Mouse (Mus musculus) neural tube, embryonic 13.5 days (tissue): Measurements from ENCODE around the gene Tac4. TPM values are rescaled to one million over a fixed set of nuclear protein-coding genes. Genes with fewer than 3 reads are reported as not detected.

Experiments used
- ATAC-seq: fragments of 200-750 bp; cut with Nextera tagmentation; 2 replicates; pipeline ENCODE4 v1.8.0; 2017; ENCODE audit warnings: low read depth, mild to moderate bottlenecking, moderate TSS enrichment, moderate library complexity
- H3K27ac ChIP-seq: fragments of 300-500 bp; sonication (generic); replicated peaks from 2 replicates; pipeline ENCODE4 v1.5.1; 2015; ENCODE audit warnings: moderate library complexity, mild to moderate bottlenecking, inconsistent platforms
- H3K27me3 ChIP-seq: fragments of 300-500 bp; sonication (generic); 2 replicates; pipeline ENCODE4 v1.6.1; 2015; ENCODE audit warnings: mild to moderate bottlenecking, inconsistent platforms
- H3K36me3 ChIP-seq: fragments of 300-500 bp; sonication (generic); 2 replicates; pipeline ENCODE4 v1.6.1; 2015; ENCODE audit warnings: mild to moderate bottlenecking, inconsistent platforms
- H3K4me1 ChIP-seq: fragments of 300-500 bp; sonication (generic); replicated peaks from 2 replicates; pipeline ENCODE4 v1.6.1; 2015; ENCODE audit warnings: inconsistent platforms
- H3K4me2 ChIP-seq: fragments of 300-500 bp; sonication (generic); 2 replicates; pipeline ENCODE4 v1.6.1; 2015; ENCODE audit warnings: inconsistent platforms, mild to moderate bottlenecking, moderate library complexity
- H3K4me3 ChIP-seq: fragments of 300-500 bp; sonication (generic); 2 replicates; pipeline ENCODE4 v1.5.1; 2015; ENCODE audit warnings: mild to moderate bottlenecking, inconsistent platforms
- H3K9ac ChIP-seq: fragments of 300-500 bp; sonication (generic); 2 replicates; pipeline ENCODE4 v1.6.1; 2015; ENCODE audit warnings: moderate library complexity, mild to moderate bottlenecking, inconsistent platforms
- H3K9me3 ChIP-seq: fragments of 300-500 bp; sonication (generic); 2 replicates; pipeline ENCODE4 v1.6.1; 2016; ENCODE audit warnings: inconsistent platforms
- WGBS: fragments of 180-500 bp; shearing (Covaris S2); methylation state at CpG from one replicate; pipeline ENCODE4 v1.1.7; 2015; 5-methylcytosine and 5-hydroxymethylcytosine counted together
- polyA plus RNA-seq: library from polyadenylated mRNA; unstranded; fragments of >200 nt; fragmentation: Nextera tagmentation; extraction: Ambion mirVana; gene quantifications from 2 replicates; pipeline ENCODE4 v1.2.1, GENCODE M21; 2015

Tac4 gene
- polyA plus RNA-seq, 1 experiment from 2014 or later, result 0.15 TPM

GRCm38 (mm10) chr11:95264455-95265013, 3.2 kb downstream of the Tac4 start:
- H3K4me3 ChIP-seq, result no peak overlapping the region
- peaks cover 22% of the 10 kb centered on the region for H3K4me1 ChIP-seq
- H3K9me3 ChIP-seq, result no peaks in the 10 kb centered on the region
- H3K36me3 ChIP-seq, result peaks cover 5% of the 10 kb centered on the region; the same call in 1 of the 2 replicates
- H3K27ac ChIP-seq, result no peak overlapping the region
- no peak overlapping the region for H3K9ac ChIP-seq
- no peaks in the 10 kb centered on the region for H3K27me3 ChIP-seq
- no peak for ATAC-seq
- no peak overlapping the region for H3K4me2 ChIP-seq
- 79% methylated on average over 4 of the region's 4 CpGs for WGBS

- ATAC-seq, result no peak
- Histone ChIP-seq H3K36me3 (peaks cover 24% of the 10 kb centered on the region), H3K4me1 (peaks cover 20% of the 10 kb centered on the region), H3K4me2 (no peak overlapping the region), H3K27me3 (no peaks in the 10 kb centered on the region), H3K4me3 (no peak overlapping the region), H3K9me3 (no peaks in the 10 kb centered on the region), H3K27ac (no peak overlapping the region), H3K9ac (no peak overlapping the region)
- WGBS, result 53% methylated on average over 6 of the region's 6 CpGs
Observed at GRCm38 (mm10) chr11:95266540-95267245, 5.4 kb downstream of the Tac4 start.

- H3K9ac ChIP-seq, result no peak overlapping the region
- no peak overlapping the region for H3K27ac ChIP-seq
- H3K36me3 ChIP-seq, result peaks cover 93% of the 10 kb centered on the region
Observed at GRCm38 (mm10) chr11:95273661-95274060, 12.3 kb downstream of the Tac4 start.

DNA sequence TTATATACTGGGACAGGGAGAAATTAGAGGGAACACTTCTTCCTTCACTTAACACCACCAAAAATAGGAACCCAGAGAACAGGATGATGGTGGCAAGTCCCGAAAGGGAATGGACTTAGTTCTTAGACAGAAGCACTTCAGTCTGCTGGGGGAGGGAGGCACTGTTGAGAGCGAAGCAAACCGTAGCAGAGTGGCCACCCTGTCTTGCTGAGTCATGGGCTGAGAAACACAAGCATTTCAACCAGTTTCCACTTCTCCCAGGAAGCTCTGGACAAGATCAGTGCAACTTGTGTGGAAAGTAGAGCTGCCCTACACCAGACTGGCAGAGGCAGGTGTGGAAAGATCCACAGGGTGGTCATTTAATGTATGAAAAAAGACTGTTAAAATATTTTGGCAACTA, 13.3 kb downstream of the Tac4 start:
- WGBS, result 87% methylated on average over 3 of the region's 3 CpGs
- H3K9ac ChIP-seq, result no peak overlapping the region
- ATAC-seq, result no peak
- peaks cover 97% of the 10 kb centered on the region for H3K36me3 ChIP-seq
- H3K4me3 ChIP-seq, result no peak overlapping the region
- H3K9me3 ChIP-seq, result no peaks in the 10 kb centered on the region
- no peak overlapping the region for H3K4me2 ChIP-seq
- H3K27ac ChIP-seq, result no peak overlapping the region
- no peaks in the 10 kb centered on the region for H3K4me1 ChIP-seq
- H3K27me3 ChIP-seq, result no peaks in the 10 kb centered on the region

More at GRCm38 (mm10) chr11:95273661-95274060, 12.3 kb downstream of the Tac4 start:
- no peak overlapping the region for H3K4me3 ChIP-seq
- H3K4me1 ChIP-seq, result no peaks in the 10 kb centered on the region
- H3K27me3 ChIP-seq, result no peaks in the 10 kb centered on the region
- no peaks in the 10 kb centered on the region for H3K9me3 ChIP-seq
- ATAC-seq, result no peak
- no peak overlapping the region for H3K4me2 ChIP-seq
- 93% methylated on average over 5 of the region's 5 CpGs for WGBS

DNA sequence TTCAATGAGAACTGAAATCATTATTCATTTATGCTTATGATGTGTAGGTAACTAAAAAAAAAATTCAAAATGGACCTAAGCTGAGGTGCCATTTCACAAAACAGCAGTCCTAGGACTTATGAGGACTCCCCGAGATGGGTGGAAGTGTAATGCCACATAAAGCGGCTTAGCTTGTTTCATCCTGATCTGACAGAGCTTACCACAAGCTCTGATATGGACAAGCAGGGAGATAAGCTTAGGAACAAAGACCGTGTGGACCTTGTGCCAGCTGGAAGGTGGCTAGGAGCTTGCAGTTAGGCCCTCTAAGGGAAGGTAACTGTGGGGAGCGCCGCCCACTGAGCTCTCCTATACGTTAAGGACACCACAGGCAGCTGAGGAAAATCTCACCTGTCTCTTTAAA, 14.7 kb downstream of the Tac4 start:
- H3K4me3 ChIP-seq, result no peak overlapping the region
- H3K36me3 ChIP-seq, result peaks cover 99% of the 10 kb centered on the region
- no peak for ATAC-seq
- no peak overlapping the region for H3K27ac ChIP-seq
- no peak overlapping the region for H3K9ac ChIP-seq
- no peaks in the 10 kb centered on the region for H3K27me3 ChIP-seq
- H3K4me1 ChIP-seq, result no peaks in the 10 kb centered on the region
- H3K4me2 ChIP-seq, result no peak overlapping the region
- no peaks in the 10 kb centered on the region for H3K9me3 ChIP-seq
- WGBS, result 93% methylated on average over 6 of the region's 6 CpGs

DNA sequence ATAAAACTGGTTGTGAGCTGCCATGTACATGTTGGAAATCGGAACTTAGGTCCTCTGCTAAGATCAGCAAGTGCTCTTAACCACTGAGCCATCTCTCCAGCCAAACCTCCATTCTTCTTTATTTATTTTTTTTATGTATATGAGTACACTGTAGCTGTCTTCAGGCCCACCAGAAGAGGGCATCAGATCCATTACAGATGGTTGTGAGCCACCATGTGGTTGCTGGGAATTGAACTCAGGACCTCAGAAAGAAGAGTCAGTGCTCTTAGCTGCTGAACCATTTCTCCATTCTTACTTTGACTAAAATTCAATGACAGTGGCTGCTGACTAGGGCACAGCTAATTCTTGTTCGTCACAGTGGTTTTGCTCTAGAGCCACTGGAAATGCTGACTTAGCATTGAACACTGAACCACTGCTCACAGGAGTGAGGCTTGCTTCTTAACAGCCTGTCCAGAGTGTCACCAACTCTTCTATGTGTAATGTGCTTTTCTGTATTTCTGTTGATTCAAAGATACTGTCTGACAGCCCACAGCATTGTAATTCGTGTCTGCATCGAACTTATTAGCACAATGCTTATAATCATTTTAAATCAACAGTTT, 17.8 kb downstream of the Tac4 start:
- Histone ChIP-seq H3K27ac (no peak overlapping the region), H3K9ac (no peak overlapping the region), H3K36me3 (peaks cover 98% of the 10 kb centered on the region), H3K4me1 (no peaks in the 10 kb centered on the region), H3K27me3 (no peaks in the 10 kb centered on the region), H3K4me2 (no peak overlapping the region), H3K9me3 (no peaks in the 10 kb centered on the region), H3K4me3 (no peak overlapping the region)
- WGBS, result 90% methylated on average over 4 of the region's 4 CpGs
- ATAC-seq, result no peak

DNA sequence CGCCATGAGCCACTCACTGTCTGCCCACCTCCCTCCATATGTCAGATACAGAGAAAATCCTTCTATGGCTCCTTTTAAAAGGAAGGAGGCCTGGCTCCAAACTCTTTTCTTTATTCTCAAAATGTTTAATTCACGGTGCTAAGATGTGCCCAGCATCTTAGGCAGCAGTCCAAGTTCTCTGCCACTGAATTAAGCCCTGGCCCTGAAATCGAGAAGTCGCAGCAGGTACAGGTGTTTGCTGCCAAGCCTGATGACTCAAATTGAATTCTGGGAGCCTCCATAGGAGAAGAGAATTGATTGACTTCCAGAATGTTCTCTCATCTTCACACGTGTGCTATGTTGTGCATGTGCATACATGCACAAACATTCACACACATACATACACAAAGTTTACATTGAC, 21.0 kb downstream of the Tac4 start:
- Histone ChIP-seq H3K9ac (no peak overlapping the region), H3K27me3 (no peaks in the 10 kb centered on the region), H3K4me2 (no peak overlapping the region), H3K27ac (no peak overlapping the region), H3K9me3 (no peaks in the 10 kb centered on the region), H3K4me3 (no peak overlapping the region), H3K4me1 (no peaks in the 10 kb centered on the region), H3K36me3 (peaks cover 96% of the 10 kb centered on the region)
- 95% methylated on average over 5 of the region's 5 CpGs for WGBS
- ATAC-seq, result no peak

GRCm38 (mm10) chr11:95291998-95292397, 30.7 kb downstream of the Tac4 start:
- Histone ChIP-seq H3K4me3 (no peak overlapping the region), H3K36me3 (peaks cover 87% of the 10 kb centered on the region), H3K4me1 (no peaks in the 10 kb centered on the region), H3K9me3 (no peaks in the 10 kb centered on the region), H3K4me2 (no peak overlapping the region), H3K27ac (no peak overlapping the region), H3K9ac (no peak overlapping the region), H3K27me3 (no peaks in the 10 kb centered on the region)
- WGBS, result 88% methylated on average over 4 of the region's 4 CpGs
- no peak for ATAC-seq

- Histone ChIP-seq H3K36me3 (peaks cover 86% of the 10 kb centered on the region), H3K27me3 (no peaks in the 10 kb centered on the region)
- 94% methylated on average over 8 of the region's 8 CpGs for WGBS
Observed at GRCm38 (mm10) chr11:95293017-95293624, 31.8 kb downstream of the Tac4 start.

GRCm38 (mm10) chr11:95295736-95296135, 34.4 kb downstream of the Tac4 start:
- Histone ChIP-seq H3K9ac (no peak overlapping the region), H3K36me3 (peaks cover 85% of the 10 kb centered on the region), H3K4me3 (no peak overlapping the region), H3K27me3 (no peaks in the 10 kb centered on the region), H3K27ac (no peak overlapping the region), H3K9me3 (no peaks in the 10 kb centered on the region), H3K4me2 (no peak overlapping the region), H3K4me1 (no peaks in the 10 kb centered on the region)
- 91% methylated on average over 13 of the region's 13 CpGs for WGBS
- no peak for ATAC-seq

More at GRCm38 (mm10) chr11:95293017-95293624, 31.8 kb downstream of the Tac4 start:
- Histone ChIP-seq H3K4me2 (no peak overlapping the region), H3K4me1 (no peaks in the 10 kb centered on the region), H3K4me3 (no peak overlapping the region), H3K27ac (no peak overlapping the region), H3K9me3 (no peaks in the 10 kb centered on the region), H3K9ac (no peak overlapping the region)
- ATAC-seq, result no peak

DNA sequence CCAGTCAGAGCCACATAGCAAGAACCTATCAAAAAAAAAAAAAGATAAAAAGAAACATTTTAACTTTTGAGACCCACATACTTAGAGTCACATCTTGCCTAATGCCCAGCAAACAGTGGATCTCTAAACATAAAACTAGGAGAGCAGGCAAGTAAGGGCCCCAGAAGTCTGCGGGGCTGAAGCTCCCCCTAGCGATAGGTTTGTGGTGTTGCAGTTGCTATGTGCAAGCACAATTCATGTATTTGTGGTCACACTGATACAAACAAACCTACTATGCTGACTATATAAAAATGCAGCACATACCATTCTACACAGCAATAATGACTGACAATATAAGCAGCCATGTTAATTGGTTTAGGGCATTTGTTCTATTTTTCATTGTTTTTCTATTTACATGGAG, 36.8 kb downstream of the Tac4 start:
- no peak overlapping the region for H3K4me2 ChIP-seq
- H3K9ac ChIP-seq, result no peak overlapping the region
- H3K4me3 ChIP-seq, result no peak overlapping the region
- no peaks in the 10 kb centered on the region for H3K9me3 ChIP-seq
- no peak overlapping the region for H3K27ac ChIP-seq
- H3K27me3 ChIP-seq, result no peaks in the 10 kb centered on the region
- peaks cover 85% of the 10 kb centered on the region for H3K36me3 ChIP-seq
- 19% methylated on average over 2 of the region's 2 CpGs for WGBS
- ATAC-seq, result no peak
- no peaks in the 10 kb centered on the region for H3K4me1 ChIP-seq

DNA sequence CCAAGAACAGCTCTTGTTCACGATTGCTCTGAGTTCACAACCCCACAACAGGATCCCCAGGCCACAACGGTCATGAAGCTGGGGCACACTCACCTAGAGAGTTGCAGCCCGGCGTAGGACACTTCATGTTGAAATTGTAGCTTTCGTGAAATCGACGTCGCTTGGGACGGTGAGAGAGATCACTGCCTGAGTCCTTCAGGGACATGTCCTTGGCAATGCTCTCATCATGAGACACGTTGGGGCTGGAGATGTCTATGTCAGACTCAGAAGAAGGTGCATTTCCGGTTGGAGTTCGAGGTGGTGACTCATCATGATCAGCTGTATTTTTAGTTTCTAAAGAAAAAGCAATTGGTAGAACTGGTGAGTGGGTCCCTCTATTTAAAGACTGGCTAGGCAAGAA, 38.6 kb downstream of the Tac4 start:
- H3K9ac ChIP-seq, result no peak overlapping the region
- H3K9me3 ChIP-seq, result no peaks in the 10 kb centered on the region
- peaks cover 77% of the 10 kb centered on the region for H3K36me3 ChIP-seq
- no peaks in the 10 kb centered on the region for H3K27me3 ChIP-seq
- H3K27ac ChIP-seq, result no peak overlapping the region
- no peak overlapping the region for H3K4me2 ChIP-seq
- 95% methylated on average over 12 of the region's 12 CpGs for WGBS
- H3K4me3 ChIP-seq, result no peak overlapping the region
- H3K4me1 ChIP-seq, result no peaks in the 10 kb centered on the region
- no peak for ATAC-seq
